Mouse (Mus musculus) embryonic fibroblast, embryonic 13.5 days (primary cell): ENCODE results near the gene Arhgef3.

Experiments
- CTCF ChIP-seq: IDR thresholded peaks from 2 replicates; pipeline ENCODE4 v1.5.1; 2011; ENCODE audit warnings: mild to moderate bottlenecking, control low read depth, low read length, moderate library complexity, borderline replicate concordance; ENCODE audit not compliant: insufficient read depth
- POLR2A ChIP-seq: IDR thresholded peaks from 2 replicates; pipeline ENCODE4 v1.6.1; 2011; ENCODE audit warnings: low read depth, mild to moderate bottlenecking, control low read depth, low read length, moderate library complexity

DNA sequence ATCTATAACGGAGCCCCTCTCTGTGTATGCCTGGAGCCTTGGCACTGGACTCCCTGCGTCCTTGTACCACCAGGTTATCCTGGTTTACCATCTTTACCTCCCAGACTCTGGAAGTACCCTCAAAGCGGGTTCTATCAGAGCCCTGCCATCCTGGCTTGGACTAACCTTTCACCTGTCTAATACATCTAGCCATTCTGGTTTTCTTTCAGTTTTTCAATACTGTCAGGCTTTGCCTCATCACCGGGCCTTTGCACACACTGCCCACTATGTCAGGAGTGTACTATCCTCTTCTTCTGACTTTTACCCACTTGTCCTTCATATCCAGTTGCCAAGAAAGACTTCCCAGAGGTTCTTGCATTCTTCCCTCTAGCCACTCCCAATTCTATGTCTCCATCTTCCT lies 155.8 kb downstream of the Arhgef3 start:
- no peak for TF ChIP-seq CTCF
- no peak for TF ChIP-seq POLR2A
